20 mouse cellular contexts compared by ENCODE assay signal in the genomic region with DNA sequence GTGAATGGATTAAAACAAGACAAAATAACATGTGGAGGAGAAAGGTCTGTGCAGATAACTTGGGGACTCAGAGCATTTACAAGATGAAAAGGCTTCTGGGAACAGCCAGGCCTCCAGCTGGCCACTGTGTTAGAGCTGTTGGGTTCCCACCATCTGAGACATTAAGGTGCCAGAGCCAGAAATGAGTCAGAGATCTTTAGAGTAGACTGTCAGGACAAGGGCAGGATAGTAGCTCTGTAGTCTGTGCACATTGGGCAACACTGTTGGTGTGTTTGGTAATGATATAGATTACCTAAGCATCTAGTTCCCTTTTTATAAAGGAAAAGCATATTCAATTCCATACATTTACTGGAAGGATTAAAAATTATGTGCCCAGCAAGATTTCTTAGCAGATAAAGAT.
DNase-seq lines count a peak whose midpoint lies in the region; ATAC-seq lines count a peak whose summit lies in the region.
"Had no signal": no experiment of that assay in that cellular context is flagged by ENCODE, and none has a peak within 500 bp of the region (broad histone marks: within the 10 kb centered on the region; RNA-seq: fewer than 3 reads in every experiment).

No protein-coding gene starts in this region.

- peak; percentile 85 for ATAC-seq in cerebellum, adult (ENCODE audit: insufficient number of reproducible peaks, low FRiP score, low TSS enrichment)
- ATAC-seq in megakaryocyte, adult 5-6 weeks (ENCODE audit: poor library complexity, severe bottlenecking), result peak; percentile 89
- ATAC-seq: forebrain, embryonic 13.5 days; forebrain, postnatal 0 days; hindbrain, postnatal 0 days had no signal

- H3K9me3 ChIP-seq in hindbrain, embryonic 10.5 days, result no peaks in the 10 kb centered on the region
- H3K9me3 ChIP-seq: embryonic facial prominence, embryonic 10.5 days; forebrain, embryonic 13.5 days; heart, embryonic 13.5 days; hindbrain, embryonic 13.5 days had no signal

- H3K4me1 ChIP-seq in hindbrain, embryonic 10.5 days (replicated peaks), result no peaks in the 10 kb centered on the region
- H3K4me1 ChIP-seq: embryonic facial prominence, embryonic 10.5 days; forebrain, embryonic 13.5 days; heart, embryonic 13.5 days; hindbrain, embryonic 13.5 days had no signal

- H3K36me3 ChIP-seq in hindbrain, embryonic 10.5 days, result no peaks in the 10 kb centered on the region
- H3K36me3 ChIP-seq: embryonic facial prominence, embryonic 10.5 days; heart, embryonic 13.5 days; hindbrain, embryonic 13.5 days had no signal

- no peaks in the 10 kb centered on the region for H3K27me3 ChIP-seq in hindbrain, embryonic 10.5 days (ENCODE audit: insufficient read depth, poor library complexity, severe bottlenecking)
- H3K27me3 ChIP-seq: forebrain, embryonic 13.5 days; heart, embryonic 13.5 days; hindbrain, embryonic 13.5 days had no signal

- no peak for DNase-seq in cerebellum, adult 11 months
- DNase-seq in cerebellum, adult 9-10 months, result peak; percentile 34
- no peak for DNase-seq in cerebellum, adult 8-10 months
- DNase-seq in cerebellum, postnatal 36 days, result peak; percentile 18 to 34
- DNase-seq in hindbrain, embryonic 10.5 days (ENCODE audit: low spot score), result no peak
- DNase-seq in right cerebral cortex, adult 18-20 months, result no peak
- DNase-seq: adrenal gland, postnatal 10 days; forebrain, postnatal 0 days; gastrocnemius, adult 2 months; gastrocnemius, postnatal 25 days; heart, adult 11 months; heart, postnatal 36 days; kidney, adult 11 months had no signal

- no peak overlapping the region for H3K4me3 ChIP-seq in hindbrain, embryonic 10.5 days
- H3K4me3 ChIP-seq: embryonic facial prominence, embryonic 10.5 days; forebrain, embryonic 13.5 days; gastrocnemius, adult 2 months; heart, embryonic 13.5 days; hindbrain, embryonic 13.5 days had no signal

- no peak overlapping the region for H3K27ac ChIP-seq in hindbrain, embryonic 10.5 days
- H3K27ac ChIP-seq: embryonic facial prominence, embryonic 10.5 days; forebrain, embryonic 13.5 days; gastrocnemius, adult 2 months; heart, embryonic 13.5 days; hindbrain, embryonic 13.5 days; hindbrain, postnatal 0 days had no signal

Comparison
In these comparisons a context has a peak if more than half of its experiments do, and no peak if none do; other contexts are left out.
1. DNase-seq: peak in cerebellum, adult 9-10 months (single experiment) and cerebellum, postnatal 36 days (2 of 2); none in cerebellum, adult 11 months (single experiment), cerebellum, adult 8-10 months (single experiment), hindbrain, embryonic 10.5 days (single experiment) and right cerebral cortex, adult 18-20 months (single experiment).